Mouse (Mus musculus): ENCODE data around the gene Hck. TPM values are rescaled to one million over a fixed set of nuclear protein-coding genes. Genes with fewer than 3 reads are reported as not detected.

The Hck gene
- total RNA-seq, 4 experiments from 2014 or later = 1.6 to 5.9 (median 3.6) TPM

DNA sequence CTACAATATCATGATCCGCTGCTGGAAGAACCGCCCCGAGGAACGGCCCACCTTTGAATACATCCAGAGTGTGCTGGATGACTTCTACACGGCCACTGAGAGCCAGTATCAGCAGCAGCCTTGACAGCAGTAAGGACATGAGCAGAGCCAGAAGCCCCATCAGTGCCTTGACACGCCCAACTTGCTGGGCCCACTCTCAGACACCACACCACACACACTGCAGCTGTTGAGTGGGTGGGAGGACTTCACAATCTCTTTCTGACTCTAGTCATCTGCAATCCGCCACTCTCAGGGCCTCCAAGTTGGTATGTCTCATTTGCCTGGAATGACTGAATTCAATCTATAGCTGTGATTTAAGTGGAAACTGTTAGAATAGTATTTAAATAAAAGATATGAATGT is 42.8 kb downstream of the Hck start:
- no peak for DNase-seq (ENCODE audit: low spot score in 2 of 2)

DNA sequence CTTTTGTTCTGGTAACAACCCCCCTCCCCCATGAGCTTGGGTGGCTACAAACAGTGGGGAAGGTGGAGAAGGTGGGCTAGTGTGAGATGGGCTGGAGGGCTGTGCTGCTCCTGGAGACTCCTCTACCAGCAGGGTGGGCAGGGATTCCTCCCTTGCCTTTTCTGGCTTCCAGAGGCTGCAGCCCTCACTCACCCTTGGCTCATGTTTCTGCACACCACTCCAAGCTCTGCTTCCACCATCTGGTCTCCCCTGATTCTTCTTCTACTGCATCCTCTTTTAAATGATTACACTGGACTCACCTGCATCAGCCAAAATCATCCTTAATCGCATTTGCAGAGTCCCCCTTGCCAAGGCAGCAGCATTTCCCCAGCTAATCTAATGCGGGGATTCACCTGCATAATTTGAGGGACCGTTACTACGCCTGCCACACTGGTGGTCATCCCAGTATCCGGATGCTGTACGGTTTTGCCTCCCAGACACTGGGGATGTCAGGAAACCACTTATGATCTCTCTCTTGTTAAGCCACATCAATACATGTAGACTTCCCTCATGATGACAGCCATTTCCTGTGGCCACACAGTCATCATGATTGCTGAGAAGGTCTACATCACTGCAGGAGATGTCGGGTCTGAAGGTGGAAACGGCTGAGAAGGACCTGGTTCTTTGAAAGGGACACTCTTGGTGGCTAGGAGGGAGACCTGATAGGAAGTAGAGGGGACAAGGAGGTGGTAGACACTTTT is 43.8 kb downstream of the Hck start:
- DNase-seq (ENCODE audit: low spot score in 2 of 2) = no peak

DNA sequence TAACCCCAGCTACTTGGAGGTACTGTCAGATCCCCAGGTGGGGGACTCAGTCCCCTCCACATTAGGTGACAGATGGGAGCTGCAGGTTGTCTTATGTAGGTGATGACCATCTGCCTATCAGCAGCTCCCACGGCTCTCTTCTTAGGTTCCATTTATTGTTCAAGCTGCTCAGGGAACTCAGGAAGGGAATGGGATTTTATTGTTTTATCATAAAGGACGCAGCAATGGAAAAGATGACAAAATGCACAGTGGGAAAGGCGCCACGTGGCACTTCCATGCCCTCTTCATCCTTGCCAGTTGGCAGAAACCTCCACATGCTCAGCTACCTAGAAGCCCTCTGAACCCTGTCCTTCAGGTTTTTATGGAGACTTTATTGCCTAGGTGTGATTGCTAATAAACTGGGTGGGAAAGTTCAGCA is 44.8 kb downstream of the Hck start:
- no peak for DNase-seq (ENCODE audit: low spot score in 2 of 2)

DNA sequence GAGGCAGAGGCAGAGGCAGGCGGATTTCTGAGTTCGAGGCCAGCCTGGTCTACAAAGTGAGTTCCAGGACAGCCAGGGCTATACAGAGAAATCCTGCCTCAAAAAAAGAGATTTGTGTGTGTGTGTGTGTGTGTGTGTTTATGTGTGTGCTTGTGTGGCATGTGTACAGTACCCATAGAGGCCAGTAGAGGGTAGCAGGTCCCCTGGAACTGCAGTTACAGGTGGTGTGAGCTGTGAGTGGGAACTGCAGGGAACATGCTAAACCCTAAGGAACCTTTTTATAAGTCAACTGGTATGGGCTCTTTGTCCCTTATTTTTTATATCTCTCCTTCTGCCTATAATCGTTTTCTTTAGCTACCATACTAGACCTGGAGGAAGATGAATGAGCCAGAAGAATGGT is 49.0 kb downstream of the Hck start:
- no peak for DNase-seq (ENCODE audit: low spot score in 2 of 2)

GRCm38 (mm10) chr2:153160133-153160532 is 51.9 kb downstream of the Hck start:
- no peak for DNase-seq (ENCODE audit: low spot score in 2 of 2)

GRCm38 (mm10) chr2:153160844-153161683 is 52.8 kb downstream of the Hck start, which contains the start of gene Tm9sf4:
TSS of gene Tm9sf4 (plus strand) at chr2:153161303.
- DNase-seq (ENCODE audit: low spot score in 2 of 2) = peak; percentile 92 to 95

DNA sequence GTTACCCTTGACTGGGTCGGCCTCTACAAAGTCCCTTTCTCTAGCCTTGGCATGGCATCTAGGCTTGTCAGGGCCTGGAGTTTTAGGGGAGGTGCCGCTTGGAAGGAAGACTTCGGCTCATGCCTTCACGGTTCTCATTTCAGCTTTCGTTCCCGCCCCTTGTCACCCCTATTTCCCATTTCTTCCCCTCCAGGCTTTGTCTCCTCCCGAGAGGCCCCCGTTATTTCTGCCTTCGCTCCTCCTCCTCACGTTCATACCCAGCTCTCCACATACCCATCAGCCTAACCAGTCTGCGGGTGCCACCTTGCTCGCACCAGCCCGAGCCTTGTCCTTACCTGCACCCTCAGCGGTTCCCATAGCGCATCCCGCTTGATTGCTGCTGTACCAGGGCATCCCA is 53.4 kb downstream of the Hck start:
- DNase-seq (ENCODE audit: low spot score in 2 of 2) = no peak

- no peak for DNase-seq (ENCODE audit: low spot score in 2 of 2)
Measured at GRCm38 (mm10) chr2:153167136-153167535, 58.9 kb downstream of the Hck start.

DNA sequence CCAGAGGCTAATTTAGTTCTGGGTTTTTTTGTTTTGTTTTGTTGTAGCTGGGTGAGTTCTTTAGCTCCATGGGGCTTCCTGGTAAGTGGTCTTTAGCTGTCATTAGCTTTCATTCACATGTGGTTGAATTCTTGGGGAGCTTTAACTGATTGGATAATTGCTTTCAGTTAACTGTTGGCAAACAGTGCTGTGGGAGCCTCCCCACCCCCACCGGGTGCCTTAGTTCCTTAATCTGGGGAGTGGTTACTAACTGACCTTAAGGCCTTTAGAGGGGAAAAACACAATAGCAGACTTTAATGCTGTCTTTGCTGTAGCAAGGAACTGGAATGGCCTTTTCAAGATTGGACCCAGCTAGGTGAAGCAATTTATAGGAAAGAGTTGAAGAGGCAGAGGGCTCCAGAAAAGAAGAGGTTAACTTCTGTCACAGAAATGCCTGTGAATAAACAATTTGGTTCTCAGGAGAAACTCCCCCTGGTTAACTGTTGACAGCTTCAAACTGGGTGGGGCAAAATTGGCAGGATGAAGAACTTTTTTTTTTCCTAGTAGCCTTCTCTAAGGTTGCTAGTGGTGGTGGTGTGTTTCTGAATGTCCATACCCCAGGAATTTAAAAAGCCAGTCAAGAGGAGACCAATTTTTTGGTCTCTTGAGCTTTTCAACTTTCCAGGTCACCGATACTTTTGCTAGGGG is 60.0 kb downstream of the Hck start:
- DNase-seq (ENCODE audit: low spot score in 2 of 2) = no peak

GRCm38 (mm10) chr2:153170490-153171224 is 62.4 kb downstream of the Hck start:
- DNase-seq (ENCODE audit: low spot score in 2 of 2) = no peak

- DNase-seq (ENCODE audit: low spot score in 2 of 2) = no peak
Measured at GRCm38 (mm10) chr2:153171966-153172365, 63.7 kb downstream of the Hck start.

GRCm38 (mm10) chr2:153175995-153176570 is 67.8 kb downstream of the Hck start:
- no peak for DNase-seq (ENCODE audit: low spot score in 2 of 2)

DNA sequence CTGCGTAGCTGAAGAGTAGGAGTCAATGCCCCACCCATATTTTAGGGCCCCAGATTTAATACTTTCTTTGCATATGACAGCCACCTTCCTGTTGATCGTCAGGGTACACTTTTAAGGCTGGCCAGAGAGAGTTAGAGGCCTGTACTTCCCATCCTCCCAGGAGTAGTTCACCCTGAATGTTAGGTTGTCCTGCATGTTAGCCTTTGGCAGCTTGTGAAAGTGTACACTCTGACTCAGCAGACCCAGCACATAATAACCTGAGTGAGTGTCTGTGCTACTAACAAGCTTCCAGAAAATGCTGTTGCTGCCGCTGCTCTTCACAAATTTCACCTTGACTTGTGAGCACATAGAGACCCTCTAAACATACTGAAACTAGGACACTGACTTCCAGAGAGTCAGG is 68.9 kb downstream of the Hck start:
- no peak for DNase-seq (ENCODE audit: low spot score in 2 of 2)

GRCm38 (mm10) chr2:153179126-153179860 is 71.0 kb downstream of the Hck start:
- DNase-seq (ENCODE audit: low spot score in 2 of 2) = no peak

DNA sequence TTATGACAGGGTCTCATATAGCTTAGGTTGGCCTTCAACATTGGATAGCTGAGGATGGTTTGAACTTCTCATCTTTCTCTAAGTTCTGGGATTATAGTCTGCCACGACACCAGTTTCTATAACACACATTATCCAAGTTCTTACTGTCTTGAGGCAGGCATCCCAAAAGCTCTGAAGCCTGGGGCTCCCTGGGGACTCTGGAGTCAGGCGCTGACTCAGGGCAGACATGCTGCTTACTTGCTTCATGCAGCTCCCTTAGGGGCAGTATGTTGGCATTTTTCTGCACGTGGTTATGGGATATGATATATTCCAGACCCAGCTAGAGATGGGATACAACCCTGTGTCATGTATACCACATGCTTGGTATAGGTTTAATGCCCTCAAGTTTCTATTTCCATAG is 71.7 kb downstream of the Hck start:
- DNase-seq (ENCODE audit: low spot score in 2 of 2) = no peak

DNA sequence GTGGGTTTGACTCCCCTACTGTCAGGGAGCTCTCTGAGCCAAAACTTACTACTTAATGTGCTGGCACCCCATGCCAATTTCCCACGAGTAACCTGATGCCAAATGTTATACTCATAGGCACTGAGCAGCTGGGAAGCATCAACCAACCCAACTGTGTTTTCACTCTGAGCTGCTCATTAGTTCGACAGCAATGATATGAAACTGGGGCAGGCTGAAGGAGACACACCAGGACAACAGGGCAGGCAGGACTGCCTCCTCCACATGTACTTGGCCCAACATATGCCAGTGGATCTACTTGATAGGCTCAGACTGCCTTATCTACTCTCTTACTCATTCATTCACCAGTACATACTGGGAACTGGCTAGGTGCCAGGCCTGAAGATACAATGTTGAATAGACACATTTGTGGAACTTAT is 77.9 kb downstream of the Hck start:
- DNase-seq (ENCODE audit: low spot score in 2 of 2) = peak; percentile 74 to 86

GRCm38 (mm10) chr2:153187848-153188247 is 79.6 kb downstream of the Hck start:
- no peak for DNase-seq (ENCODE audit: low spot score in 2 of 2)

GRCm38 (mm10) chr2:153191242-153191641 is 83.0 kb downstream of the Hck start:
- DNase-seq (ENCODE audit: low spot score in 2 of 2) = no peak

GRCm38 (mm10) chr2:153194255-153194654 is 86.0 kb downstream of the Hck start:
- no peak for DNase-seq (ENCODE audit: low spot score in 2 of 2)

- DNase-seq (ENCODE audit: low spot score in 2 of 2) = no peak
Measured at GRCm38 (mm10) chr2:153198485-153198884, 90.2 kb downstream of the Hck start.
